Mouse (Mus musculus) small intestine, adult 2 months (tissue): ENCODE data around the gene Col9a2.

Experiments
- CTCF ChIP-seq: fragments of 200-500 bp; IDR thresholded peaks from 2 replicates; pipeline ENCODE4 v1.5.1; 2012; ENCODE audit warnings: low read depth, mild to moderate bottlenecking, control low read depth, inconsistent platforms, low read length, moderate library complexity, mixed read lengths; ENCODE audit not compliant: insufficient replicate concordance, insufficient read length; ENCODE audit errors: extremely low read depth
- POLR2A ChIP-seq: fragments of 200-500 bp; IDR thresholded peaks from 2 replicates; pipeline ENCODE4 v1.6.1; 2012; ENCODE audit warnings: low read depth, mild to moderate bottlenecking, control low read depth, inconsistent platforms, low read length, moderate library complexity

- TF ChIP-seq CTCF, result no peak
- no peak for TF ChIP-seq POLR2A
These were observed 6.2 kb upstream of the Col9a2 start for GRCm38 (mm10) chr4:121033006-121033405.
